In the genomic region with DNA sequence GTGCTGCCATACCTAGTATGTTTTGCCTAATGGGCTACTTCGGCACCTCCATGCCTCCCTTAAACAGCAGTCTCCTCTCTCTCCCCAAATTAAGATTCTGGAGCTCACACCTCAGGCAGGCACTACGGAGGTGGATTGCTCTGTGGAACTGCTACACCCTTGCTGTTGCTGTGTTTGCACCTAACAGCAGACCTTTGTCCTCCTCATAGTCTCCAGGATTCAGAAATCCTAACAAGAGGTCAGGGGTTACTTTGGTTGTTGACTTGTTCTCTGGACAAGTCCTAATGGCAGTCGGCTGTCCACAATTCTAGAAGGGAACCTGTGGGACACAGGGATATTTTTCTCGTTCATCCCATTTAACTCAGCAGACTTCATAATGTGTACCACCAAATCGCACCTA, we compare ENCODE assay signal across 19 mouse cellular contexts. TPM values are rescaled to one million over a fixed set of nuclear protein-coding genes. Genes with fewer than 3 reads are reported as not detected.
"Had no signal": no experiment of that assay in that cellular context is flagged by ENCODE, and none has a peak within 500 bp of the region (broad histone marks: within the 10 kb centered on the region; RNA-seq: fewer than 3 reads in every experiment).

No protein-coding gene starts in this region.

- H3K36me3 ChIP-seq: midbrain, embryonic 10.5 days; midbrain, embryonic 12.5 days; neural tube, embryonic 13.5 days; neural tube, embryonic 15.5 days had no signal

- ATAC-seq: midbrain, embryonic 16.5 days had no signal

- H3K9ac ChIP-seq: lung, embryonic 14.5 days; midbrain, embryonic 12.5 days; neural tube, embryonic 13.5 days; neural tube, embryonic 15.5 days had no signal

- DNase-seq: lung, adult 18-20 months; lung, embryonic 14.5 days; lung, postnatal 10 days; lung, postnatal 4 days; midbrain, embryonic 14.5 days; retina, postnatal 1 day; right cerebral cortex, adult 18-20 months; right cerebral cortex, postnatal 25 days; right cerebral cortex, postnatal 4 days; spleen, adult 18-20 months; thymus, adult 18-20 months; thymus, postnatal 14 days; thymus, postnatal 36 days had no signal

- H3K4me1 ChIP-seq: midbrain, embryonic 10.5 days; midbrain, embryonic 12.5 days; neural tube, embryonic 13.5 days; neural tube, embryonic 15.5 days had no signal

- H3K4me2 ChIP-seq: lung, embryonic 14.5 days; midbrain, embryonic 12.5 days; neural tube, embryonic 13.5 days; neural tube, embryonic 15.5 days had no signal

- H3K4me3 ChIP-seq: midbrain, embryonic 10.5 days; midbrain, embryonic 12.5 days; myocyte; neural tube, embryonic 13.5 days; neural tube, embryonic 15.5 days had no signal

- H3K27ac ChIP-seq: midbrain, embryonic 10.5 days; midbrain, embryonic 12.5 days; neural tube, embryonic 13.5 days; neural tube, embryonic 15.5 days had no signal

- H3K9me3 ChIP-seq: midbrain, embryonic 10.5 days; midbrain, embryonic 12.5 days; neural tube, embryonic 13.5 days; neural tube, embryonic 15.5 days had no signal

- H3K27me3 ChIP-seq: midbrain, embryonic 12.5 days; neural tube, embryonic 13.5 days; neural tube, embryonic 15.5 days had no signal

RNA-seq across cellular contexts. Expression of a gene that starts 56.3 kb away (rescaled TPM):
- polyA plus RNA-seq: myocyte had no signal
